Mouse (Mus musculus) B cell, adult 2 months (primary cell): Measurements from ENCODE around the gene Adcy1.

Experiments
- DNase-seq, 2 experiments: peaks; one replicate each; pipeline ENCODE4 v3.0.0; 2022

Adcy1 gene

DNA sequence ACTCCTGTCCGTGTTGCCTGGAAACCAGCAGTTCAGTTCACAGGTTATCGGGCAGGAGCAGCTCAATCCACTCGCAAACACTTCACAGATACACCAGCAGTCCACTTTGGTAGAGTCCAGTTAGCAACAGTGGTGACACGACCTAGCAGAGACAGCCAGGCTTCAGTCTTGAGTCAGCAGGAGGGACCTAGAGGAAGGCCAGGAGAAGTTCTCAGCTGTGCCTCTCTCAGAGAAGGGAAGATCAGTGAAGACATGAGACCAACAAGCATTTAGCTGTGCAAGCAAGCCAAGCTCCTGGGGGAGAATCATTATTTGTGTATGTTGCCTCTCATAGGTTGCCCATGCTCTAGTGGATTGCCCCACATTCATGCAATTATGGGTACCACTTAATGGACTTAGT, 164.8 kb downstream of the Adcy1 start:
- no peak for DNase-seq
